Mouse (Mus musculus): ENCODE measurements at regions not wholly inside any gene's neighbourhood (a gene's known extent, or its start where the extent isn't known, plus 50 kb on each side); places are given as distances from the start of the nearest gene placed in this dataset.
A peak's percentile ranks its signal among the peaks of the same experiment; 100 is the strongest.

- no peak for DNase-seq
Observed at GRCm38 (mm10) chr15:27282279-27282678, 184.2 kb upstream of the Ank start.

DNA sequence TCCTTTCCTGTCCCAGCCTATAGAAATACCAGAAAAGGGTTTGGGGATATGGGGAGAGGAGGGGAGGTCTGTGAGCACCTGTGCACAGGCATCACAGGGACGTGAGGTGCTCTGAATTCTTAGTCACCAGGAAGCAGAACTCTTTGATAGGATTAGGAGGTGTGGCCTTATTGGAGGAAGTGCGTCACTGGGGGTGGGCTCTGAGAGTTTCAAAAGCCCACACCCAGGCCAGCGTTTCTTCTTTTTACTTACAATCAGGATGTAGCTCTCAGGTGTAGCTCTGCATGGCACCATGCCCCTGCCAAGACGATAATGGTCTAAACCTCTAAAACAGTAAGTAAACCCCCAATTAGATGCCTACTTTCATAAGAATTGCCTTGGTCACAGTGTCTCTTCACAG is 162.6 kb upstream of the Ank start:
- no peak for DNase-seq

- no peak for DNase-seq
Observed at GRCm38 (mm10) chr15:27304256-27304655, 162.2 kb upstream of the Ank start.

DNA sequence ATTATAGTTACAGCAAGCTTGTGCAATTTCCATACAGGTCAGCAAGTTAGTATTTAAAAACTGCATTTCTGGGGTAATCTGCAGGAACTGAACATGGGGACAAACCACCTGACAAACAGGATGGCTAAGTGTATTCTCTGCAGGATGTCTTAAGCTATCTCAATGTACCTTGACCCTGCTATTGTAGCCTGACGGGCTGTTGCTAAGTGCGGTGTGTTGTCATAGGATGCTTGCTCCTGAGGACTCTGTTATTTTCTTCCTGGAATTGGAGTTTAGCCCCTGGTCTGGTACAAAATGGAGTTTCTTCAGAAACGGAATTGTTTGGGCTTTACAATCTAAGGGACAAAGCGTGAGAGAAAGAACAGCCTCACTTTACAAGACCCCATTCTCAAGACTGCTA is 161.4 kb upstream of the Ank start:
- no peak for DNase-seq

DNA sequence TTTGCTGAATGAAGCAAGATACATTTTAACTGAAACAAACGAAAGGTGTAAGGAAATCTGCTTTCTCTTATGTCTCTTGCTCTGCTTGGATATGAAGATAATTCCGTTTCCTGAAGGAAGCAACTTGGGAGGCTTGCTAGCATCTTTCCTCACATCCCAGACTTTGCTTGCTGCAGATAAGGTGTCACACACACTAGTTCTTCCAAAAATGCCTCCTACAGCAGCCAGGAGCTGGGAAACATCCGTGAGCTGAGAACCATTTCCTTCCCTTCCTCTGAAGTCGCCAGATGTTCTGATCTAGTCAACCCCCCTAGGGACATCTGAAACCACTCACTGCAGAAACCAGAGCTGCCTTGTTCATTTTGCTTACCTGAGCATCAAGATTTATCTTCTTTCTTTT is 157.8 kb upstream of the Ank start:
- no peak for DNase-seq

- peak; percentile 27 for DNase-seq
Observed at GRCm38 (mm10) chr15:27315964-27316745, 150.3 kb upstream of the Ank start.

- no peak for DNase-seq
Observed at GRCm38 (mm10) chr15:27316746-27317129, 149.7 kb upstream of the Ank start.

DNA sequence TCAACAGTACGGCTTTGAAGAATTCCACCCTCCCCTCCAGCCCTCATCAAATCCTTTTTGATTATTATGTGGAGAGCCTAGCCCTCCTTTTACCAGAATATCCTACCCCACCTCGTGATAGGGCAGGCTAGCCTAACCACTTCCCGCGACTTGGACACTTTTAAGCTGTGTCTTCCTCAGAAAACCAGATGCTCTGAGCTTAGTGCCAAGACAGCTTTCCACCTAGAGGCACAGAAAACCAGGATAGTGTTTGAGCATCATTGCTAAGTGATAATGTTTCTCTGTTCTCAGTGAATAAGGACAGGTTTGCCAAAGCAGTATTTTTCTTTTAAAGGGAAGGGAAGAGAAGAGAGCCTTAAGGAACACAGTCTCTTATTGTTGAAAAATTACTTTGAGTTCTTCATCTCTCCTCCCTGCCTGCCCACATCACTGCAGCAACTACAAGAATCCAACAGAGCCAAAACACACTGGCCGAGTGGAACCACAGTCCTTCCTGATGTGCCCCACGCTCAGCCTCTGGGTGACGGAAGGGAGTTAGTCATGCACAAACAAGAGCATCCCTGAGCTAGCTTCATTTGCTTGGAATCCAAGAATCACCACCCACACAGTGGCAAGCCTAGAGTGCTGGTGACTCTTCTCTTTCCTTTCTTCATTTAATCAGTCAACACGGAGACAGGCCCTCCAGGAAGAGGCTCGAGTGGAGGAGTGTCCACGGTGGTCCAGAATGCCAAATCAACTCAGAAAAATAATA is 144.4 kb upstream of the Ank start:
- DNase-seq, result no peak

GRCm38 (mm10) chr15:27325847-27326548 is 140.5 kb upstream of the Ank start:
- DNase-seq, result peak; percentile 84

- no peak for DNase-seq
Observed at GRCm38 (mm10) chr15:27326549-27326876, 140.0 kb upstream of the Ank start.

GRCm38 (mm10) chr15:27327744-27328143 is 138.7 kb upstream of the Ank start:
- no peak for DNase-seq

DNA sequence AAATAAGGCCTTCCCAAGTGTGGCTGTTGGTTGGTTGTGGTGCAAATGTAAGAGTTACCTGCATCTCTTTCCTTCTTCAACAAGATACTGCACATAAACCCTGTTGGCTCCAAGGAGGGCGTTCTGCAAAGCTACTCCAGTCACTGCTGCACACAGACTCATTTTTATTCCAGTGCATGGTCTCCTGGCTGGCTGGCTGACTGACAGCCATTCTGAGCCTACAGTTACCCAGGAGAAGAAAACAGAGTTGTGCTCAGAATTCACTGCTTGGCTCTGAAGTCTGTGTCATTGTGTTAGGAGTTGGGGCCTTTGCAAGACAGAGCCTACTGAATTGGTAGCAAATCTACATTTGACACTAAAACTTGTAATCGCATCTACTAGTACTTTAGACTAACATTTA is 138.0 kb upstream of the Ank start:
- no peak for DNase-seq

GRCm38 (mm10) chr15:27340070-27340469 is 126.4 kb upstream of the Ank start:
- DNase-seq, result no peak

- peak; percentile 23 for DNase-seq
Observed at GRCm38 (mm10) chr15:27341518-27341976, 124.9 kb upstream of the Ank start.

GRCm38 (mm10) chr15:27358441-27358840 is 108.0 kb upstream of the Ank start:
- DNase-seq, result no peak

- no peak for DNase-seq
Observed at GRCm38 (mm10) chr15:27359271-27359670, 107.2 kb upstream of the Ank start.

- DNase-seq, result no peak
Observed at GRCm38 (mm10) chr15:27374517-27374916, 92.0 kb upstream of the Ank start.

DNA sequence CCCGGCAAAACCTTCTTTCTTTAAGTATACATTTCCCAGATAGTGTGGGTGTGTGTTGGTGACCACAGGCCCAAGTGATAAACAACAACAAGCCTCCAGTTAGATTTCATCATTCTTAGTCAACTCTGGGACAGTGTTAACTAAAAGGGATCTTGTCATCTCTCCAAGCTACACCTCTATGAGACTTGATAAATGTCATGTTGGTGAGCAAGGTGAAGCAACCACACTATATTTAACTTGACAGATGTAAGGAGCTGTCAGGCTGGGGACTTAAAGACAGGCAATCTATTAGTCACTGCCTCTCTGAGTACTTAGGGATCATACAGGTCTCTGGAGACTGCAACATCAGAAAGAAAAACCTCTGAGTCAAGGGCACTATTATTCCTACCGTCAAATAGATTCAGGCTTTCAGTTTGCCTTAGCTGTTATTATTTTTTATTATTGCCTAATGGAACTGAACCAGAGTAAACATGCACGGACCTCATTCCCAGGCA is 87.8 kb upstream of the Ank start:
- DNase-seq, result no peak

DNA sequence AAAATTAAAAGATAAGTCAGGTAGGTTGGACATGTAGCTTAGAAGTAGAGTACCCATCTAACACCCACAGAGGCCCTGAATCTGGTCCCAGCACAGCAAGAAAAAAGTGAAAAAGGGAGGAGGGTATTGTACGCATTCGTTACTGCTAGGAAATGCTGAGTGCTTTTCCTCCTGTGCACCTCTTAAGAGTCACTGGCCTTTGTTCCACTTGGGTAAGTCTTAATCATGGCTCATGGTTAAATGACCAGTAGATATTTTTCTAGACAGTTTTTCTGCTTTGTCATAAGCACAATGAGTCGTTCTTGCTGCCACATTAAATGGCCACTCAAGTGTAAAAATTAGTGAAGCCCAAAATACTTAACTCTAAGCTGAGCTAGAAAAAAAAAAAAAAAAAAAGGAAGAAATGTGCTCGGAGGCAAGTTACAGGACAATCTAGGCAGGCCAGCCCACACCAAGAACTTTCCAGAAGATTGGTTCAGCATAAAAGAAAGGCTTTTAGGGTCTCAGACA is 86.0 kb upstream of the Ank start:
- no peak for DNase-seq

GRCm38 (mm10) chr15:27381565-27381964 is 84.9 kb upstream of the Ank start:
- DNase-seq, result no peak

DNA sequence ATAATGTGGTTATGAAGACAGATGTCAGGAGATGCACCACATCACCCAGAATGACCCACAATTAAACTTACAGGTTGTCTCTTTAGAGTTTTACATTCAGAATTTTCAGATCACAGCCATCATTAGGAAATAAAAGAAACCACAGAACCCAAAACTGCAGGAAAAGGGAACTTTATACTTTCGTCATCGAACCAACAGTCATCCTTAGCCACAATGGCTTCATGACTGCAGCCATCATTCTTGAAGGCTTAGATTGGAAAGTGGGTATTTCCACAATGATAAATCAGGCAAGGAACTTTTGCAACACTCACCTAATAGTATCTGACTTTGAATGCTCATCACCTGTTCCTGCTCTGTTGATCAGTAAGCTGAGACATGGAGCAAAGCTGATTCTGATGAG is 75.9 kb upstream of the Ank start:
- DNase-seq, result no peak

DNA sequence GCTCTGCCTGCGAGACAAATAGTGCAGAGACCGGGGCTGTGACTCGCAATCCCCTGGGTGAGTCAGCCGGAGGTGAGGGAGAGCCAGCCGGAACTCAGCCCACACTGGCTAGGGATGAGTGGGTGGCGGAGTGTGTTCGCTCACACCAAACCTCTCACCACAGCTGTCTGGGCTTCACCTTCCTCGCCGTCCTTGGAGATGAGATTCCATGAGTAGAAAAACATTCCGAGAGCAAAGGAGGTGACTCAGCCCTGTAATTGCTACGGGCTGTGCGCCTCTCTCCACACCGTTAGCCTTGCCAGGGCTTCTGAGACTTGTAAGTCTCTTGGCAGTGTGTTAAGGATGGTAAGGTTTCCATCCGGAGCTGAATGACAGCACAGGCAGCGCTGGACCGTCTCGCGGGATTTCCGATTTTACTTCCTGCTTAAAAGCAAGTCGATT is 60.7 kb upstream of the Ank start:
- no peak for DNase-seq

DNA sequence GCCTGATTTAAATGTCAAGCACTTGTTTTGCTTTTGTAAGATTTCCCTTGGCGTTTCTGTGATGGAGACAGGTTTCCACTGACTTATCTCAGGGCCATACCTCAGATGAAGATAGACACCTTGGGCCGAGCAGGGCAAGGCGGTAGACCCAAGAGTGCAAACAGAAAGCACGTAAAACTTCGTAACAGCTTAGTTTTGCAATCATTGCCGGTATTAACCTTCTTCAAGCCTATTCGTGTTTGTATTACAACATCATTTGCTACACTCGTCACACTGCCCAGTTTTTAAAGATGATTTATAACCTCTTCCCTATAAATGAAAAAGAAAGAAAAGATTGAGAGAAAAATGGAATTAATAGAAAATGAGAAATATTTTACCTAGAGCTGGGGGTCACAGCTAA is 56.6 kb upstream of the Ank start:
- DNase-seq, result no peak

Measured in lung, postnatal 36 days (tissue).